Mouse (Mus musculus) midbrain, embryonic 14.5 days (tissue): ENCODE measurements around the gene Rdh12. TPM values are rescaled to one million over a fixed set of nuclear protein-coding genes. Genes with fewer than 3 reads are reported as not detected.
"Not testable (repeated sequence)": the region's sequence is repeated elsewhere in the genome, so short reads cannot be mapped to it uniquely, and the experiment has no call there.

Experiments used
- ATAC-seq: fragments of 200-750 bp; cut with Nextera tagmentation; 2 replicates; pipeline ENCODE4 v1.8.0; 2017; ENCODE audit warnings: moderate number of reproducible peaks, moderate library complexity; ENCODE audit not compliant: low FRiP score, low TSS enrichment
- DNase-seq: peaks from one replicate; pipeline ENCODE4 v3.0.0-alpha.2; 2015
- H3K27ac ChIP-seq: fragments of 300-500 bp; sonication (generic); replicated peaks from 2 replicates; pipeline ENCODE4 v1.5.1; 2014; ENCODE audit warnings: mild to moderate bottlenecking, low read depth, low read length, moderate library complexity
- H3K27me3 ChIP-seq: fragments of 300-500 bp; sonication (generic); 2 replicates; pipeline ENCODE4 v1.6.1; 2014; ENCODE audit warnings: low read length, control low read depth, mixed read lengths; ENCODE audit not compliant: control insufficient read depth, insufficient read depth
- H3K36me3 ChIP-seq: fragments of 300-500 bp; sonication (generic); 2 replicates; pipeline ENCODE4 v1.6.1; 2014; ENCODE audit warnings: low read length, control low read depth; ENCODE audit not compliant: control insufficient read depth, insufficient read depth
- H3K4me1 ChIP-seq: fragments of 300-500 bp; sonication (generic); 2 replicates; pipeline ENCODE4 v1.6.1; 2014; ENCODE audit warnings: mild to moderate bottlenecking, antibody characterized with exemption, low read length, control low read depth; ENCODE audit not compliant: control insufficient read depth, insufficient read depth
- H3K4me2 ChIP-seq: fragments of 300-500 bp; sonication (generic); 2 replicates; pipeline ENCODE4 v1.6.1; 2014; ENCODE audit warnings: mild to moderate bottlenecking, low read length, moderate library complexity
- H3K4me3 ChIP-seq: fragments of 300-500 bp; sonication (generic); replicated peaks from 2 replicates; pipeline ENCODE4 v1.5.1; 2014; ENCODE audit warnings: low read depth, low read length
- H3K9ac ChIP-seq: fragments of 300-500 bp; sonication (generic); replicated peaks from 2 replicates; pipeline ENCODE4 v1.6.1; 2014; ENCODE audit warnings: mild to moderate bottlenecking, low read length, moderate library complexity
- H3K9me3 ChIP-seq: fragments of 300-500 bp; sonication (generic); 2 replicates; pipeline ENCODE4 v1.6.1; 2016; ENCODE audit warnings: low read length, control low read depth, mixed read lengths; ENCODE audit not compliant: control insufficient read depth
- WGBS: fragments of 180-500 bp; shearing (Covaris S2); extraction: QIAGEN DNeasy Blood & Tissue Kit; methylation state at CpG from one replicate; pipeline ENCODE4 v1.1.7; 2014; 5-methylcytosine and 5-hydroxymethylcytosine counted together
- polyA plus RNA-seq: library from polyadenylated mRNA; unstranded; fragments of >200 nt; fragmentation: Nextera tagmentation; extraction: Ambion mirVana; gene quantifications from 2 replicates; pipeline ENCODE4 v1.2.1, GENCODE M21; 2014

Rdh12 gene
- polyA plus RNA-seq, 1 experiment from 2014 or later: 0.86 TPM

- WGBS: 96% methylated on average over 5 of the region's 6 CpGs
- H3K4me3 ChIP-seq, DNase-seq, H3K27ac ChIP-seq, H3K9me3 ChIP-seq, H3K9ac ChIP-seq, H3K4me1 ChIP-seq, H3K4me2 ChIP-seq, H3K27me3 ChIP-seq, ATAC-seq: not testable (repeated sequence)
- peaks cover 70% of the 10 kb centered on the region for H3K36me3 ChIP-seq
Measured at GRCm38 (mm10) chr12:79185160-79185559, 23.6 kb upstream of the Rdh12 start.

- no peaks in the 10 kb centered on the region for H3K27me3 ChIP-seq
- peaks cover 10% of the 10 kb centered on the region for H3K4me1 ChIP-seq
- peak overlapping the region; percentile 55 for H3K27ac ChIP-seq
- peaks cover 24% of the 10 kb centered on the region for H3K36me3 ChIP-seq
- under 1% methylated on average over 18 of the region's 18 CpGs for WGBS
- H3K9ac ChIP-seq: peak overlapping the region; percentile 65
- H3K9me3 ChIP-seq: no peaks in the 10 kb centered on the region
- H3K4me3 ChIP-seq: peak overlapping the region; percentile 66
- ATAC-seq (peak; percentile 93), DNase-seq (peak; percentile 91)
- peak overlapping the region; percentile 87 for H3K4me2 ChIP-seq
Measured at GRCm38 (mm10) chr12:79190931-79191673, 17.6 kb upstream of the Rdh12 start.

DNA sequence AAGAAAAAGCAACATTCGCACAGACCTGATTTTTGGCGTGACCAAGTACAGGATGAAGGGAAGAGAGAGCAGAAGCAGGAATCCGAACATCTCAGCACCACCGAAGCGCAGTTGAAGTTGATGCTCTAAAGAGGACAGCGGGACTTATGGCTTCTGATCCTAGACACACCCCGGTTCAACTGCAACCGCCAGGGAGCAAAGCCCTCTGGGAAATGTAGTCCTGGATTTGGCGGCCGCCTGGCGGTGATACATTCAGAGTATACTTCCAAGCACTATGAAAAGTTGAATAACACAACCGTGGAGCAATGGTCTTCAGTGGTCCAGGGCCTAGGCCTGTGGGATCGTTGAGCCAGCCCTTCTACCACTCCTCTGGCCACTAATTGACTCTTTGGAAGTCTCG, 17.0 kb upstream of the Rdh12 start:
- ATAC-seq (peak; percentile 83), DNase-seq (peak; percentile 94)
- peak overlapping the region; percentile 55 for H3K27ac ChIP-seq
- H3K36me3 ChIP-seq: peaks cover 18% of the 10 kb centered on the region
- no peaks in the 10 kb centered on the region for H3K9me3 ChIP-seq
- H3K4me1 ChIP-seq: peaks cover 10% of the 10 kb centered on the region
- peak overlapping the region; percentile 66 for H3K4me3 ChIP-seq
- WGBS: 6% methylated on average over 14 of the region's 14 CpGs
- no peaks in the 10 kb centered on the region for H3K27me3 ChIP-seq
- peak overlapping the region; percentile 87 for H3K4me2 ChIP-seq
- peak overlapping the region; percentile 65 for H3K9ac ChIP-seq

- H3K4me2 ChIP-seq: peak within 1 kb of the TSS; percentile 87
- DNase-seq (no peak), ATAC-seq (no peak)
- H3K36me3 ChIP-seq: peaks cover 13% of the 10 kb centered on the region
- H3K9me3 ChIP-seq: no peaks in the 10 kb centered on the region
- H3K4me3 ChIP-seq: peak within 1 kb of the TSS; percentile 66
- 65% methylated on average over 6 of the region's 6 CpGs for WGBS
- no peaks in the 10 kb centered on the region for H3K27me3 ChIP-seq
- peaks cover 10% of the 10 kb centered on the region for H3K4me1 ChIP-seq
- peak within 1 kb of the TSS; percentile 65 for H3K9ac ChIP-seq
- peak within 1 kb of the TSS; percentile 55 for H3K27ac ChIP-seq
Measured at GRCm38 (mm10) chr12:79192193-79192592, 16.5 kb upstream of the Rdh12 start, which contains the start of gene Rdh11. Rdh11 (minus strand) TSS chr12:79192293.

DNA sequence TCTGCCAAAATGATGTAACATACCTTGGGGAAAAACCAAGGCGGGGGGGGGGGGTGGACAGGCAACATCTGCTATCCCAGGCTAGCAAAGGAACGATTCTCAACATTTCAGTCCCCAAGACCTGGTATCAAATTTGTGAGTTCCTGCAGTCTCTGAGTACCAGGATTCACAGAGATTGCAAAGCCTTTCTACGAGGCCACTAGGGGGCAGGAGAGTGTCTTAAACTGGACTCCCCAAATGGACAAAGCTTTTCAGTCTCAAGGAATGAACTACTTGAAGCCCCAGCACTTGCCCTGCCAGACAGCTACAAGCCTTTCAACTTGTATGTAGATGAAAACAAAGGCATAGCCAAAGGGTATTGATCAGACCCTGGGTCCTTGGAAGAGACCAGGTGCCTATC, 15.3 kb upstream of the Rdh12 start:
- H3K9me3 ChIP-seq: no peaks in the 10 kb centered on the region
- H3K27ac ChIP-seq: no peak overlapping the region
- H3K4me3 ChIP-seq: no peak overlapping the region
- no peak overlapping the region for H3K9ac ChIP-seq
- DNase-seq (peak; percentile 75), ATAC-seq (no peak)
- 9% methylated on average over 3 of the region's 3 CpGs for WGBS
- H3K36me3 ChIP-seq: peaks cover under 1% of the 10 kb centered on the region; the same call in 1 of the 2 replicates
- H3K4me2 ChIP-seq: no peak overlapping the region
- H3K27me3 ChIP-seq: no peaks in the 10 kb centered on the region
- H3K4me1 ChIP-seq: peaks cover 10% of the 10 kb centered on the region

DNA sequence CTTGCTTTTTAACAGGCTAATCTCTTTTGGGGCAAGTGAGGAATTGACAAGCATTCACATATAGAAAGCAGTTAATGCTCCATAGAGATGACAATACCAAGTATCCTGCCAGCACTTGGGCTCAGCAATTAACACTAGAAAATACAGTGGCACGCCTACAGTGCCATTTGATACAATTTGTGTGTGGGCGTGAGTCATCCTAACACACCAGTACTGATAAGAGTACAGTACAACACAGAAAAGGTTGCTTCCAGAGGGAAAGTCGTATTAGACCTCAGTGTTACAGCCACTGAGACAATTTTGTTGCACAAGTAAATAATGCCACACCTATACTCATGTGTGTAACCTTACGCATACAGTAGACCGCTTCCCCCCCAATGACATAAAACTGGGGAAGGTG, 11.6 kb upstream of the Rdh12 start:
- H3K27me3 ChIP-seq: no peaks in the 10 kb centered on the region
- DNase-seq (no peak), ATAC-seq (no peak)
- H3K9me3 ChIP-seq: no peaks in the 10 kb centered on the region
- H3K4me2 ChIP-seq: no peak overlapping the region
- H3K4me3 ChIP-seq: no peak overlapping the region
- no peaks in the 10 kb centered on the region for H3K4me1 ChIP-seq
- H3K27ac ChIP-seq: no peak overlapping the region
- H3K36me3 ChIP-seq: no peaks in the 10 kb centered on the region
- H3K9ac ChIP-seq: no peak overlapping the region
- 89% methylated on average over 5 of the region's 5 CpGs for WGBS

DNA sequence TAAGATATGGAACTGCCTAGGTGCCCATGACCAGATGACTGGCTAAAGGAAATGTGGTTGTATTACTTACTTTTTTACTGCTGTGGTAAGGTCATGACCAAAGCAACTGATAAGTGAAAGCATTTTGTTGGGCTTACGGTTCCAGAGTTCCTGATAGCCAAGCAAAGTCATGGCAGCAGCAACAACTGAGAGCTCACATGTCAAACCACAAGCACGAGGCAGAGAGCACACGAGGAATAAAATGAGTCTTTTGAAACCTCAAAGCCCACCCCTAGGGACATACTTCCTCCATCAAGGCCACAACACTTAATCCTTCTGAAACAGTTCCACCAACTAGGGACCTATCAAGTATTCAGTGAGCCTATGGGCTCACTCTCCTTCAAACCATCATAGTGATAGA, 6.8 kb upstream of the Rdh12 start:
- Histone ChIP-seq H3K4me1 (no peaks in the 10 kb centered on the region), H3K4me2 (no peak overlapping the region), H3K36me3 (no peaks in the 10 kb centered on the region), H3K27me3 (no peaks in the 10 kb centered on the region), H3K9ac (no peak overlapping the region), H3K27ac (no peak overlapping the region), H3K9me3 (no peaks in the 10 kb centered on the region), H3K4me3 (no peak overlapping the region)
- WGBS: 86% methylated on average over 3 of the region's 3 CpGs
- no peak for ATAC-seq
- no peak for DNase-seq

GRCm38 (mm10) chr12:79211447-79211846, 2.7 kb downstream of the Rdh12 start:
- H3K9ac ChIP-seq: no peak overlapping the region
- H3K4me3 ChIP-seq: no peak overlapping the region
- no peaks in the 10 kb centered on the region for H3K9me3 ChIP-seq
- DNase-seq (no peak), ATAC-seq (no peak)
- no peaks in the 10 kb centered on the region for H3K27me3 ChIP-seq
- 91% methylated on average over 8 of the region's 8 CpGs for WGBS
- no peak overlapping the region for H3K27ac ChIP-seq
- H3K4me1 ChIP-seq: 0 out of 2 replicates have a peak, but pooled peaks cover 4% of the 10 kb centered on the region
- H3K4me2 ChIP-seq: no peak overlapping the region
- H3K36me3 ChIP-seq: no peaks in the 10 kb centered on the region

DNA sequence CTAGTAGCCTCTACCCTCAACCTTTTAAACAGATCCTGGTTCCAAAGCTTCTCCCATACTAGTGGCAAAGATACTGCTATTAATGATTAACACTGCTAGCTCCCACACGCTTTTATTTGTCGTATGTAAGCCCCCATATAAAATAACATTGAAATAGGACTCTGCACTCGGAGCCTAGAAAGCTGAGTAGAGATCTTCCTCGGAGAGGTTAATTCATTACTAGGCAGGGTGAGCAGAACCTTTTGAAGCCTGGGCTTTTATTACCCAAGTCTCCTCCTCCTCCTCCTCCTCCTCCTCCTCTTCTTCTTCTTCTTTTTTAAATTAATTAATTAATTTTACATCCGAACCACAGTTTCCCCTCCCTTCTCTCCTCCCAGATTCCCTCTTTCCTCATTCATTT, 8.8 kb downstream of the Rdh12 start:
- ATAC-seq (no peak), DNase-seq (no peak)
- Histone ChIP-seq H3K4me1 (no peaks in the 10 kb centered on the region), H3K27me3 (no peaks in the 10 kb centered on the region), H3K4me2 (no peak overlapping the region), H3K9ac (no peak overlapping the region), H3K9me3 (no peaks in the 10 kb centered on the region), H3K36me3 (no peaks in the 10 kb centered on the region), H3K4me3 (no peak overlapping the region), H3K27ac (no peak overlapping the region)
- 79% methylated on average over 5 of the region's 5 CpGs for WGBS
